Mouse (Mus musculus) midbrain, embryonic 14.5 days (tissue): ENCODE measurements around the gene Llph. TPM values are rescaled to one million over a fixed set of nuclear protein-coding genes. Genes with fewer than 3 reads are reported as not detected.
A peak's percentile ranks its signal among the peaks of the same experiment; 100 is the strongest.

Experiments used
- ATAC-seq: fragments of 200-750 bp; cut with Nextera tagmentation; 2 replicates; pipeline ENCODE4 v1.8.0; 2017; ENCODE audit warnings: moderate number of reproducible peaks, moderate library complexity; ENCODE audit not compliant: low FRiP score, low TSS enrichment
- DNase-seq: peaks from one replicate; pipeline ENCODE4 v3.0.0-alpha.2; 2015
- H3K27ac ChIP-seq: fragments of 300-500 bp; sonication (generic); replicated peaks from 2 replicates; pipeline ENCODE4 v1.5.1; 2014; ENCODE audit warnings: mild to moderate bottlenecking, low read depth, low read length, moderate library complexity
- H3K27me3 ChIP-seq: fragments of 300-500 bp; sonication (generic); 2 replicates; pipeline ENCODE4 v1.6.1; 2014; ENCODE audit warnings: low read length, control low read depth, mixed read lengths; ENCODE audit not compliant: control insufficient read depth, insufficient read depth
- H3K36me3 ChIP-seq: fragments of 300-500 bp; sonication (generic); 2 replicates; pipeline ENCODE4 v1.6.1; 2014; ENCODE audit warnings: low read length, control low read depth; ENCODE audit not compliant: control insufficient read depth, insufficient read depth
- H3K4me1 ChIP-seq: fragments of 300-500 bp; sonication (generic); 2 replicates; pipeline ENCODE4 v1.6.1; 2014; ENCODE audit warnings: mild to moderate bottlenecking, antibody characterized with exemption, low read length, control low read depth; ENCODE audit not compliant: control insufficient read depth, insufficient read depth
- H3K4me2 ChIP-seq: fragments of 300-500 bp; sonication (generic); 2 replicates; pipeline ENCODE4 v1.6.1; 2014; ENCODE audit warnings: mild to moderate bottlenecking, low read length, moderate library complexity
- H3K4me3 ChIP-seq: fragments of 300-500 bp; sonication (generic); replicated peaks from 2 replicates; pipeline ENCODE4 v1.5.1; 2014; ENCODE audit warnings: low read depth, low read length
- H3K9ac ChIP-seq: fragments of 300-500 bp; sonication (generic); replicated peaks from 2 replicates; pipeline ENCODE4 v1.6.1; 2014; ENCODE audit warnings: mild to moderate bottlenecking, low read length, moderate library complexity
- H3K9me3 ChIP-seq: fragments of 300-500 bp; sonication (generic); 2 replicates; pipeline ENCODE4 v1.6.1; 2016; ENCODE audit warnings: low read length, control low read depth, mixed read lengths; ENCODE audit not compliant: control insufficient read depth
- WGBS: fragments of 180-500 bp; shearing (Covaris S2); extraction: QIAGEN DNeasy Blood & Tissue Kit; methylation state at CpG from one replicate; pipeline ENCODE4 v1.1.7; 2014; 5-methylcytosine and 5-hydroxymethylcytosine counted together
- polyA plus RNA-seq: library from polyadenylated mRNA; unstranded; fragments of >200 nt; fragmentation: Nextera tagmentation; extraction: Ambion mirVana; gene quantifications from 2 replicates; pipeline ENCODE4 v1.2.1, GENCODE M21; 2014

The Llph gene
- 39.6 and 40.7 TPM in 2 replicates for polyA plus RNA-seq

- Histone ChIP-seq H3K27ac (no peak within 1 kb of the TSS), H3K27me3 (no peaks in the 10 kb centered on the region), H3K4me2 (peak within 1 kb of the TSS; percentile 82), H3K4me1 (peaks cover 9% of the 10 kb centered on the region; the same call in 1 of the 2 replicates), H3K36me3 (peaks cover 27% of the 10 kb centered on the region), H3K9me3 (no peaks in the 10 kb centered on the region), H3K4me3 (peak within 1 kb of the TSS; percentile 100), H3K9ac (peak within 1 kb of the TSS; percentile 77)
- ATAC-seq (peak; percentile 93), DNase-seq (peak; percentile 93)
- WGBS = under 1% methylated on average over 57 of the region's 57 CpGs
These were observed at the start of gene Llph for GRCm38 (mm10) chr10:120226871-120227661. Gene Llph, plus strand, starts transcription at chr10:120227070.

- Histone ChIP-seq H3K27ac (no peak overlapping the region), H3K36me3 (no peaks in the 10 kb centered on the region), H3K9me3 (0 out of 2 replicates have a peak, but pooled peaks cover 5% of the 10 kb centered on the region), H3K4me3 (no peak overlapping the region), H3K4me2 (no peak overlapping the region), H3K9ac (no peak overlapping the region), H3K27me3 (no peaks in the 10 kb centered on the region), H3K4me1 (no peaks in the 10 kb centered on the region)
- DNase-seq (no peak), ATAC-seq (no peak)
- WGBS = 96% methylated on average over 1 of the region's 1 CpGs
These were observed 44.0 kb upstream of the Llph start for GRCm38 (mm10) chr10:120182887-120183286.

- 90% methylated on average over 2 of the region's 2 CpGs for WGBS
- DNase-seq (no peak), ATAC-seq (no peak)
- H3K9ac ChIP-seq = no peak overlapping the region
- no peaks in the 10 kb centered on the region for H3K27me3 ChIP-seq
- no peak overlapping the region for H3K27ac ChIP-seq
- H3K4me2 ChIP-seq = no peak overlapping the region
- no peaks in the 10 kb centered on the region for H3K36me3 ChIP-seq
- H3K4me3 ChIP-seq = no peak overlapping the region
- H3K4me1 ChIP-seq = no peaks in the 10 kb centered on the region
- H3K9me3 ChIP-seq = 0 out of 2 replicates have a peak, but pooled peaks cover 5% of the 10 kb centered on the region
These were observed 43.5 kb upstream of the Llph start for GRCm38 (mm10) chr10:120183342-120183741.

- no peak overlapping the region for H3K27ac ChIP-seq
- H3K4me1 ChIP-seq = no peaks in the 10 kb centered on the region
- H3K9ac ChIP-seq = no peak overlapping the region
- H3K4me3 ChIP-seq = no peak overlapping the region
- H3K4me2 ChIP-seq = no peak overlapping the region
- 77% methylated on average over 2 of the region's 2 CpGs for WGBS
- H3K27me3 ChIP-seq = no peaks in the 10 kb centered on the region
- DNase-seq = no peak
- no peaks in the 10 kb centered on the region for H3K36me3 ChIP-seq
- 0 out of 2 replicates have a peak, but pooled peaks cover 5% of the 10 kb centered on the region for H3K9me3 ChIP-seq
- no peak for ATAC-seq
These were observed 38.4 kb upstream of the Llph start for GRCm38 (mm10) chr10:120188513-120188912.

GRCm38 (mm10) chr10:120189276-120189675, 37.6 kb upstream of the Llph start:
- ATAC-seq = no peak
- no peak overlapping the region for H3K9ac ChIP-seq
- H3K4me2 ChIP-seq = no peak overlapping the region
- H3K9me3 ChIP-seq = 0 out of 2 replicates have a peak, but pooled peaks cover 5% of the 10 kb centered on the region
- WGBS = 60% methylated on average over 11 of the region's 11 CpGs
- H3K27ac ChIP-seq = no peak overlapping the region
- H3K36me3 ChIP-seq = no peaks in the 10 kb centered on the region
- H3K4me1 ChIP-seq = no peaks in the 10 kb centered on the region
- DNase-seq = no peak
- no peaks in the 10 kb centered on the region for H3K27me3 ChIP-seq
- no peak overlapping the region for H3K4me3 ChIP-seq

- Histone ChIP-seq H3K4me2 (no peak overlapping the region), H3K9me3 (0 out of 2 replicates have a peak, but pooled peaks cover 5% of the 10 kb centered on the region), H3K4me3 (no peak overlapping the region), H3K27me3 (no peaks in the 10 kb centered on the region), H3K27ac (no peak overlapping the region), H3K4me1 (no peaks in the 10 kb centered on the region), H3K9ac (no peak overlapping the region), H3K36me3 (no peaks in the 10 kb centered on the region)
- WGBS = 23% methylated on average over 6 of the region's 6 CpGs
- DNase-seq = no peak
- no peak for ATAC-seq
These were observed 37.1 kb upstream of the Llph start for GRCm38 (mm10) chr10:120189782-120190181.

- no peak overlapping the region for H3K9ac ChIP-seq
- DNase-seq = no peak
- H3K4me3 ChIP-seq = no peak overlapping the region
- no peaks in the 10 kb centered on the region for H3K4me1 ChIP-seq
- 0 out of 2 replicates have a peak, but pooled peaks cover 3% of the 10 kb centered on the region for H3K9me3 ChIP-seq
- 86% methylated on average over 6 of the region's 6 CpGs for WGBS
- no peaks in the 10 kb centered on the region for H3K36me3 ChIP-seq
- no peak for ATAC-seq
- no peaks in the 10 kb centered on the region for H3K27me3 ChIP-seq
- H3K27ac ChIP-seq = no peak overlapping the region
- no peak overlapping the region for H3K4me2 ChIP-seq
These were observed 35.7 kb upstream of the Llph start for GRCm38 (mm10) chr10:120191165-120191564.

GRCm38 (mm10) chr10:120192278-120192677, 34.6 kb upstream of the Llph start:
- no peak for ATAC-seq
- DNase-seq = no peak
- H3K36me3 ChIP-seq = no peaks in the 10 kb centered on the region

GRCm38 (mm10) chr10:120193255-120193654, 33.6 kb upstream of the Llph start:
- H3K27ac ChIP-seq = no peak overlapping the region
- H3K36me3 ChIP-seq = no peaks in the 10 kb centered on the region
- no peaks in the 10 kb centered on the region for H3K9me3 ChIP-seq
- H3K9ac ChIP-seq = no peak overlapping the region
- DNase-seq = no peak
- no peaks in the 10 kb centered on the region for H3K27me3 ChIP-seq
- ATAC-seq = no peak
- 94% methylated on average over 8 of the region's 8 CpGs for WGBS
- H3K4me1 ChIP-seq = no peaks in the 10 kb centered on the region
- no peak overlapping the region for H3K4me3 ChIP-seq
- no peak overlapping the region for H3K4me2 ChIP-seq

More at GRCm38 (mm10) chr10:120192278-120192677, 34.6 kb upstream of the Llph start:
- H3K4me1 ChIP-seq = no peaks in the 10 kb centered on the region
- H3K4me3 ChIP-seq = no peak overlapping the region
- no peak overlapping the region for H3K27ac ChIP-seq
- H3K4me2 ChIP-seq = no peak overlapping the region
- 93% methylated on average over 4 of the region's 4 CpGs for WGBS
- no peak overlapping the region for H3K9ac ChIP-seq
- no peaks in the 10 kb centered on the region for H3K27me3 ChIP-seq
- no peaks in the 10 kb centered on the region for H3K9me3 ChIP-seq
